In the genomic region with DNA sequence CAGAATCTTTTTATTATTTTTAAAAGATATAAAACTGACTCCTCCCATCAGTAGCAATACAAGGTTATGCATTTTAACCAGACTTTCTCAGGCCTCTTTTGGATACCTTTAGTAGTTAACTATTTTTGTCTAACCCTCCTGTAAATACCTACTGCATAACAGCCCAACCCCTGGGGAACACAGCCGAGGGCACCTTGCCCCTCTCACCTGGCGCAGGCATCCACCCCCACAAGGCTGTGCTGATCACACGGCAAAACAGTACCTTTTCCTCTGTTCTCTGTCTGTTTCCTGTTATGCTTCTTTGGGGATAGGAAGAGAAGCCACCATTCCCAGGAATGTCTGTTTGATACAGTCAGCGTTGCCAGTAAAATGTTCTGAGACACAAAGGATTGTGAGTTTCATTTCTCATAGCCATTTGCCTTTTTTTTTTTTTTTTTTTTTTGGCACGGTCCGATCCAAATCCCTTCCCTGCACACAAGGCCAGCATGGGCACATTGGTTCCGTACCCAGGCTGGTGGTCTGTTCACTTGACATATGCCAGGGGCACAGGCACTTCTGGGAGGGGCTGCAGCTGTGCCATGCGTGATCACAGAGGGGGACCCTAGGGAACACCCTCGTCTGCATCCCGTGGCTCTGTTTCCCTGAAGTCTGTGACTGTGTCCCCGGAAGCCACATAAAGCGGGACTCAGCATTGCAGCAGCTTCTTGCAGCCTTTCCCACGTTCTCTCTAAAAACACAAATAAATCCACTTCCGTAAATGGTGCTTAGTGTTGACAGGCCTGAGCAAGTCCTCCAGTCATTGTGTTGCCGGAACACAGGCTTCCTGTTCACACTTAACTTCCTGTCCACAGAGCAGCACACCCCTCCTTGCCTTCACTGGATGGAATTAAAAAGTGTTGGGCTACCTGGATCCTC, we compare ENCODE assay signal across 1 mouse cellular context.
TF ChIP-seq lines count a peak whose summit lies in the region.

No protein-coding gene starts in this region.

TF ChIP-seq in MEL, 35 proteins besides CTCF, POLR2A, EP300 and RAD21:
- no peak for TF ChIP-seq NRF1 (IDR thresholded peaks at IDR 0.05; ENCODE audit: insufficient read depth, low read depth, low read length, poor library complexity, severe bottlenecking)
- peak; percentile 55 for TF ChIP-seq ZNF384 (IDR thresholded peaks at IDR 0.05; ENCODE audit: low read depth, low read length)
